Mouse (Mus musculus) mammary gland, adult 2 months (tissue): ENCODE results near the gene Gm42674. TPM values are rescaled to one million over a fixed set of nuclear protein-coding genes. Genes with fewer than 3 reads are reported as not detected.

Source experiments
- polyA plus RNA-seq: library from polyadenylated mRNA; depleted of rRNA; stranded (reverse); fragments of >200 nt; gene quantifications from 2 replicates; pipeline ENCODE4 v1.2.3, GENCODE M21; 2012; ENCODE audit warnings: low replicate concordance; rRNA removed

Gm42674 gene
- polyA plus RNA-seq: not detected in 2 replicates

DNA sequence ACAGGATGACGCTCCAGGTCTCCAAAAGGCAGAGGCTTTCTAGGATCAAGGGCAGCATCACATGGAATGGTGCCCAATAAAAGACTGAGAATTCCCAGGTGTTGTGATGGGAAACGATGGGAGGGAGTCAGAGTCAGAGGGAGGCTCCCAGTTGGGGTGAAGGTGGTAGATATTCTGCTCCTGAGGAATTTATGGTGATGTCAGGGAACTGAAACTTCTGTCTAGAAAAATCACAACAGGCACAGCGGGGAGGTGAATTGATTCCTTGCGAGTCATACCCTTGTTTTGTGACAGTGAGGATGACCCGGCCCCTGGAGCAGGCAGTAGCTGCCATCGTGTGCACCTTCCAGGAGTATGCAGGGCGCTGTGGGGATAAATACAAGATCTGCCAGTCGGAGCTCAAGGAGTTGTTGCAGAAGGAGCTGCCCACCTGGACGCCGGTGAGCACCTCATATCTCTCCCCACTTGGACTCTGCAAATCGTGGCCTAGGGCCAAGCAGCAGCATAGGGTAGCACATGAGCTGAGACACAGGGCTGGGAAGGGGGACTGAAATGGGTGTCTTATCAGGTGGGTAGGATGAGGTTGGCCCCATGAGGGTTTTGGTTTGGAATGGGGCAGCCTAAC, at the start of gene Gm42674:
Gene Gm42674 (plus strand): TSS at position 419 of the 625 bp plus-strand sequence.

DNA sequence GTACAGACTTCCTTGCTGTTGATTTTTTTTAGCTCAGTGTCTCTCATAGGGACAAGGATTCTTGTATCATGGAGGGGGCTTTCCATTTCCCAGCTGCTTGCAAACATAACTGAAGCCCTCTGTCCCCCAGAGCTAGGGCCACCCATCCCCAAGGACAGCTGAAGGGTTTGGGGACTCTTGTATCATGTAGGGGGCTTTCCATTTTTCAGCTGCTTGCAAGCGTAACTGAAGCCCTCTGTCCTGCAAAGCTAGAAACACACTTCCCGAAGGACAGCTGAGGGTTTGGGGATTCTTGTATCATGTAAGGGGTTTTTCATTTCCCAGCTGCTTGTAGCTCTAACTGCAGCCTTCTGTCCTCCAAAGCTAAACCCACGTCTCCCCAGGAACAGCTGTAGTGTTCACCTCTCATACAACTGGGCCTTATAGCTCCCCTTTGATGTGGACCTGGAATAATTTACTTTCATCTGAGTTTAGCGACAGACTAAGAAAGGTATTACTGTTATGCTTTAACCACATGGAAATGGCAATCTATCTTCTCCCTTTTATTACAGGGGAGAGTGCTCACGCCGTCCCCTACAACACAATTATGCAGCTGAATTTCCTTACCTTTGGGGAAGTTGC, 41.6 kb upstream of the Gm42674 start, which contains the start of gene S100a3:
Gene S100a3 (plus strand): TSS at position 571 of the 621 bp plus-strand sequence.

DNA sequence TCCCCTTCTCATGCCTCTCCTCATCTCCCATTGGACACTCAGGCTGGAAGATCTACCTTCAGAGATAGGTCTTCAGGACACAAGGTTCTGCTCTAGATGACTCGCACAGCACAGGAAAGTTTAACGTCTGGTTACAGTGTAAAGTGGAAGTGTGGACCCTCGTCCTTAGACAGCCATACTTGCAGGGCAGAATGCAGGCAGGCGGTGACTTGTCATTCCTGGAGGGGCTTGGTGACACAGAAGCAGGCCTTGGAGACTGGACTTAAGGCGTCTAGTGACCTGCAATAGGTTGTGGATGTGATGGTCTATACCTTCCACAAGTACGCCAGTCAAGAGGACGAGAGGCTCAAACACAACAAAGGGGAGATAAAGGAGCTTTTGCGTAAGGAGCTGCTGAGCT, 11.8 kb upstream of the Gm42674 start, which contains the start of gene S100a2:
Gene S100a2 (plus strand): TSS at position 301 of the 400 bp plus-strand sequence.

DNA sequence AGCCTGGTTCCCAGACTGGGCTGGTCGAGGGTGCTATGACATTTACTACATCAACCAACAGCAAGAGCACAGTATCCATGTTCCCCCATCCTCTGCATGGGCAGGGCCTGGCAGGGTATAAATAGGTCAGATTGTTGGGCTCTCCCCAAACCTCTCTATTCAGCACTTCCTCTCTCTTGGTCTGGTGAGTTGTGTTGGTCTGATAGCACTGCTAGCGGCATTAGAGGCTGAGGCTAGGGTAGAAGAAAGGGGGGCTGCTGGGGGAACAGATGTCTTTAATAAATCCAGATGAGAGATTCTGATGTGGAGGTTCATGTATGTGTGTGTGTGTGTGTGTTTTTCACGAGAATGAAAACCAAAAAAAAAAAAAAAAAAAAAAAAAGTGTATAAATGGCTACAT, 1.9 kb downstream of the Gm42674 start, which contains the start of gene S100a4:
Gene S100a4 (plus strand): TSS at position 149 of the 400 bp plus-strand sequence.

DNA sequence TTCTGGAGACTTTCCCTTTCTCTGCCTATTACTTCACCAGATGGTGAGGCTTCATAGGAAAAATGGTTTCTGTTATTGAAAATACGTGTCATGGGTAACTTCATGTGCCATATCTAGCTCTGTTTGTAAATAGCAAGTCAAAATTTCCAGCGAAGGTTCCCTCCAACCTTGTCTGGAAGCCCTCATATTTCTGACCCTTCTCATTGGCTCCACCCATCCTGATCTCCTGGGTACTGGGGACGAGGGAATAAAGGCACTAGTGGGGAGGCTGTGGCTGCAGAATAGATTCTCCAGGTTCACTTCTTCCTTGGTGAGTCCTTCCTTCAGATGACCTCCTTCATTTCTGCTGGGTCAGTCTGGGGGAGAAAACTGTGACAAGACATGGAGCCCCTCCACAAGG, 6.5 kb downstream of the Gm42674 start, which contains the start of gene S100a5:
Gene S100a5 (plus strand): TSS at position 301 of the 400 bp plus-strand sequence.

DNA sequence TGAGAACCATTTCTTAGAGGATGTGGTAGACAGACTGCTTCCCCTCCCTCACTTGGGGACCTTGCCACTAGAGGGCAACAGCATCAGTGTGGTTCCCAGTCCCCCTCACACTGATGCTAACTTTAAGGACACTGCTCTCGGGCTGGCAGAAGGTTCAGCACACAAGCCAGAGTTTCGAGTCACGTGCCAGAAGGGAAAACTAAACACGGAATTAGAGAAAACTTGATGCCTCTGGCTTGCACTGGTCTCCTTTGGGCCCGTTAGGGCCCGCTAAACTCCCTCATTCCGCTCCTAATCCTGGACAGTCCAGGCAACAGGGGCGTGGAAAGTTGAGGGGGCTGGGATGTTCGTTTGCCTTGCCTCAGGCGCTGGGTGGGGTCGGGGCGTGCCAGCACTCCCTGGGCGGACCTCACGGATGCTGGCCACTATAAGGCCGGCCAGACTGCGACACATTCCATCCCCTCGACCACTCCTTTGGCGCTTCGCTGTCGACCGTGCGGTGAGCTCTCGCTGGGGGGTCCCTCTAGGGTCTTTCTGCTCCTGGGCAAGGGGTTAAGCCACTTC, 11.1 kb downstream of the Gm42674 start, which contains the start of gene S100a6:
Gene S100a6 (plus strand): TSS at position 155 of the 564 bp plus-strand sequence.

DNA sequence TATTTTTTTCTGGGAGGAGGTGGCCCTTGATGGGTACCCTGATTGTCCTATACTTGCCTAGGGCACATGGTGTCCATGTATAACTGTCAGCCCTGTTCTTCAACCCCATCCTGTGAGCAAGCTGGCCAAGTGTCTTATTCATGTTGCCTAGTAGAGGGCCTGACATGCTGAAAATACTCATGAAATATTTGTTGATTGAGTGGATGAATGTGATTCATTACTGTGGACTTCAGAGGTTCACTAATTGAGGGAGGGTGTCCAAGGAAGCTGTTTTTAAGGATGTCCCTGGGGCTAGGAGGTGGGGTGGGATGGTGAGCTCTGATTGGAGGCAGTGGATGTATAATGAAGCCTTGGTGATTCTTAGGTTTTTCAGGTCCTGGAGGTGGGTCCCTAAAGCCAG, 52.0 kb downstream of the Gm42674 start, which contains the start of gene S100a7a:
Gene S100a7a (plus strand): TSS at position 301 of the 400 bp plus-strand sequence.

Other genes starting within 250 kb of the Gm42674 start
- 21.0 and 21.7 TPM in 2 replicates for gene Slc27a3, start 212.0 kb upstream of the Gm42674 start, polyA plus RNA-seq
- 26.7 and 32.2 TPM in 2 replicates for gene Ints3, start 168.3 kb upstream of the Gm42674 start, polyA plus RNA-seq
- 102 and 127 TPM in 2 replicates for gene Npr1, start 136.0 kb upstream of the Gm42674 start, polyA plus RNA-seq
- gene Ilf2, start 125.8 kb upstream of the Gm42674 start, polyA plus RNA-seq: 13.6 and 27.9 TPM in 2 replicates
- 24.1 and 56.4 TPM in 2 replicates for gene Snapin, start 110.9 kb upstream of the Gm42674 start, polyA plus RNA-seq
- 32.0 and 41.4 TPM in 2 replicates for gene Chtop, start 92.4 kb upstream of the Gm42674 start, polyA plus RNA-seq
- gene S100a1, start 87.5 kb upstream of the Gm42674 start, polyA plus RNA-seq: 164 and 343 TPM in 2 replicates
- 79.8 and 155 TPM in 2 replicates for gene S100a13, start 87.5 kb upstream of the Gm42674 start, polyA plus RNA-seq
- 1.7 and 5.7 TPM in 2 replicates for gene S100a14, start 75.0 kb upstream of the Gm42674 start, polyA plus RNA-seq
- gene S100a16, start 64.7 kb upstream of the Gm42674 start, polyA plus RNA-seq: 114 and 155 TPM in 2 replicates
- 0.93 and 1.1 TPM in 2 replicates for gene S100a3, start 41.3 kb upstream of the Gm42674 start, polyA plus RNA-seq
- not detected in 2 replicates for gene S100a2, start 11.7 kb upstream of the Gm42674 start, polyA plus RNA-seq
- gene S100a4, start 1.9 kb downstream of the Gm42674 start, polyA plus RNA-seq: 43.9 and 97.5 TPM in 2 replicates
- gene S100a5, start 6.6 kb downstream of the Gm42674 start, polyA plus RNA-seq: not detected in 2 replicates
- 496 and 932 TPM in 2 replicates for gene S100a6, start 11.0 kb downstream of the Gm42674 start, polyA plus RNA-seq
- 0.43 and 2.1 TPM in 2 replicates for gene S100a7a, start 52.1 kb downstream of the Gm42674 start, polyA plus RNA-seq
- gene S100a8, start 67.1 kb downstream of the Gm42674 start, polyA plus RNA-seq: 0.53 and 6.2 TPM in 2 replicates
- gene S100a9, start 93.8 kb downstream of the Gm42674 start, polyA plus RNA-seq: 2.2 and 3.9 TPM in 2 replicates
- 0.06 and 1.8 TPM in 2 replicates for gene Pglyrp4, start 125.0 kb downstream of the Gm42674 start, polyA plus RNA-seq
- gene Gm5849, start 176.0 kb downstream of the Gm42674 start, polyA plus RNA-seq: not detected in 2 replicates